Mouse (Mus musculus): ENCODE results near the gene Gclm.
"Not testable (repeated sequence)": the region's sequence is repeated elsewhere in the genome, so short reads cannot be mapped to it uniquely, and the experiment has no call there.

The Gclm gene

DNA sequence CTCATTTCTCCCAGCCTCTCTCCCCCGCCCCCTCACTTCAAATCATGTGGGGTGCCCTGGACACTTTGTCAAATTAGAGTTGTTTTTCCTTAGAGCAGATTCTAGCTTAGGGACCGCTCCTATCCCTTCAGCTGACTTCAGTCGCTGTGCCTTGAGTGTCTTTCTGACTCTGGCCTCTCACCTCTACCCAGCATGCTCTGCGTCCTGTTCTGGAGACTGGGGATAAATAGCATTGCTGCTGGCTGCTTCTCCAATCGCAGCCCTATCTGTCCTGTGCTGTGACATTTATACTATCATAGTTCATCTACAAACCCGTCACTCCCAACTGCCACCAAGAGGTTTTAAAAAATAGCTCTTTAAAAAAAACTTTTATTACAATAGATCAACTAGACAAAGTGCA is 2.5 kb upstream of the Gclm start:
- no peak for DNase-seq

DNA sequence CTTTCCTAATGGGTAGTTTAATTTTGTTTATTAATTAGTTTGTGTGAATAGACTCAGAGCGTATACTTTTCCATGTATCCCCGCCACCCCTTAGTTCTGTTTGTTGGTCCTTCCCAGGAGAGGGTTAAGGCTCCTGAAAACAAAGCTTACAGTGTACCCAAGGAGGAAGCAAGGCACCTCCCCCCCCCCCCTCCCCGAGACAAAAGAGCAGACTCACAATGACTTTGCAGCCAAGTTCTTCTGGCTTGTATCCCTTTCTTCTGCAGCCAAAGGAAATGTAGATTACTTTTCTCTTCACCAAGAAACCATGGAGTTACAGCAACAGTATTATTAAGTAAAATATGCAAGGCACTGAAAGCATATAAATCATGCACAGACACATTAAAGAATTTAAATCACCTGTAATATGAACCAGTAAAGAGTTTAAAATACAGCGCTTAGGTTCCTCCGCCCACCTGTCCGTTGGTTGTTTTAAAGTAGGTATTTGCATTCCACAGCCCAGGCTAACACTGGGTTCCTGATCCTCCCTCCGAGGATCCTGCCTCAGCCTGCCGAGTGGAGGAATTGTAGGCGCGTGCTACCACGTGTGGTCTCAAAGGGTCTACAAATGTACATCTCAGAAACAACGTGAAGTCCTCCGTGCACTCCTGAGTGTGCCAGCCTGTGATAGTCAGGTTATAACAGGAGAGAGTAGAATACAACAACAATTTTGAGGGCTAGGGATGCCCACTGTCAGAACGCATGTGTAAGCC is 1.8 kb upstream of the Gclm start:
- no peak for DNase-seq

DNA sequence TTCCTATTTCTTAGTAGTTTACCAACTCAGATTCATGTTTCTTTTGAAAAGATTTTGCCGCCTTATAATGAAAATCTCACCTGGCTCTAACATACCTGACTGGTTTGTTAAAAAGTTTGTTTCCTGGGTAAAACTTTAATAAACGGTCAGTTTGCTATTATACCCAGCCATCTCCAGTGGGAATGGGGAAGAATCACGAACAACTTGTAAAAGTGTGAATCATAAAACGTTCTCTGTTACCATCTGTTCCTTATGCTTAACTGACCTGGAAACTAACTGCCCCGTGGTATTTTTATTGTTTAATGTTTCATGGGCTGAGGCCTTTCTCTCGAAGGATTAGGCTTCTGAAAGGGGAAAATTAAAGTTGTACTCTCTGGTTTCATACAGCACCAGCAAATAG is 598 bp upstream of the Gclm start:
- no peak for DNase-seq

- peak; percentile 73 for DNase-seq
These were observed 548 bp downstream of the Gclm start for GRCm38 (mm10) chr3:122245878-122246332.

DNA sequence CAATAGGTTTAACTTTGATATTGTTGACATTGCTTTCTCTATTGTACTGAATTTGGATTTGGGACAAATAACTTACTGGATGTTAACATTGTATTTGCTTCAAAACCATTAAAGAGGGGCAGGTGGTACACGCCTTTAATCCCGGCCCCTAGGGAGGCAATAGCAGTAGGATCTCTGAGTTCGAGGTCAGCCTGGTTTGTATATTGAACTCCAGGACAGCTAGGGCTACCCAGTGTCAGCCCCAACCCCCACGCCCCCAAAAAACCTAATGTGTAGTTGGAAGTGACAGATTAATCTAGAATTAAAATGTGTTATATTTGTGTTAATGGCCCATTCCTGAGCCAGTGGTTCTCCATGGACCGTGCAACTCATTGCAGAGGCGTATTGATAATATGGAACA is 1.0 kb downstream of the Gclm start:
- no peak for DNase-seq

DNA sequence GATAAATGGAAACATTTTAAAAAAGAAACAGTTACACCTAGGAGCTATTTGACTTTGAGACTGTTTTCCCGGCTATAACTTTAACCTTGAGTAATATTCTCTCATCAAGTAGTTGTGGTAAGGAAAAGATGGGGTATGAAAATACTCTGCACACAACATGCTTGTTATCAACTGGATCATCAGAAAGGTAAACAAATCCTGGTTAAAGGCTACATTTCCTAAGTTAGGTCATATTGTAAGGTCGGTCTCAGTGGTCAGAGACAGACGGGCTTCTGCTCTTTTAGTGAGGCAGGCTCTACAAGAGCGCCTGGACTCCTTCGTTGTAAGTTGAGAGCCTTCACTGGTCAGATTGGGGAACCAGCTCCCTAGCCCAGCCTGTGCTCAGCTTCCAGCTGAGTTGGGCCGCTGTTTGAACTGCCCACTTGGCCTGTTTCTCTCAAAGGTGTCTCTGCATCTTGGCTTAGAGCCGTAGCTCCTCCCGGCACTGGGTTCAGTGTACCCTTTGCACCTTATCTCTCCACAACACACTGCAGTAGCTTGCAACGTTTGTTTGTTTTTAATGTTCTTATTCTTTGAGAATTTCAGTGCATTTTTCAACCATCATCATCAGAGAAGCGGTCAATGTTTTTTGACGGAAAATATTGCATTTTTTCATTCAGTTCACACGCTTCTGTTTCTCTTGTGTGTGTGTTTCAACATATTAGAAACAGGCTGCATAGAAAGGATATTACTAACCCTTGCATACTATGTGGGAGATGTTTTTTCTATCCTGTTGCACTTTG is 1.8 kb downstream of the Gclm start:
- peak; percentile 48 for DNase-seq

- no peak for DNase-seq
These were observed 2.4 kb downstream of the Gclm start for GRCm38 (mm10) chr3:122247768-122248100.

- no peak for DNase-seq
These were observed 7.3 kb downstream of the Gclm start for GRCm38 (mm10) chr3:122252466-122253253.

DNA sequence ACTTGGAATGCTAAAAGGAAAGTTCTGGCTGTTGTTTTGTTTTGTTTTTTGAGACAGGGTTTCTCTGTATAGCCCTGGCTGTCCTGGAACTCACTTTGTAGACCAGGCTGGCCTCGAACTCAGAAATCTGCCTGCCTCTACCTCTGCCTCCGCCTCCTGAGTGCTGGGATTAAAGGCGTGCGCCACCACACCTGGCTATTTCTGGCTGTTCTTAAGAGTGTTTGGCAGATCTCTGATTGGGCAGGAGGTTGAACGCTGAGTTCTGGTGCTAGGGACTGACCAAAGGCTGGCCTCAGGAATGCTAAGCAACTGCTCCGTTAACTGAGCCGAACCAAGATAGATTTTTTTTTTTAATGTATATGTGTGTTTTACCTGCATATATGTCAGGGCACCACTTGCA is 8.7 kb downstream of the Gclm start:
- DNase-seq, result not testable (repeated sequence)

DNA sequence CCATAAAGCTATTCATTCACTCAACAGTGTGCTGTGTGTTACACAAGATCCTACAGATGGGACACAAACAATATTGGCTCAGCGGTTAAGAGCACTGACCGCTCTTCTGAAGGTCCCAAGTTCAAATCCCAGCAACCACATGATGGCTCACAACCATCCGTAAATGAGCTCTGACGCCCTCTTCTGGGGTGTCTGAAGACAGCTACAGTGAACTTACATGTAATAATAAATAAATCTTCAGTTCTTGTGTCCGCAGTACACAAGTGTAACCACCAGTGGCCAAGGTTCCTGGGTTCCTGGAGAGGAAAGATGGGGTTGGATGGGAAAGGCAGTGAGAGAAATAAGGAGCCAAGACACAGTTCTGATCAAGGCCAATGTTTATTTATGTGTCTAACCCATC is 24.6 kb downstream of the Gclm start:
- no peak for DNase-seq

DNA sequence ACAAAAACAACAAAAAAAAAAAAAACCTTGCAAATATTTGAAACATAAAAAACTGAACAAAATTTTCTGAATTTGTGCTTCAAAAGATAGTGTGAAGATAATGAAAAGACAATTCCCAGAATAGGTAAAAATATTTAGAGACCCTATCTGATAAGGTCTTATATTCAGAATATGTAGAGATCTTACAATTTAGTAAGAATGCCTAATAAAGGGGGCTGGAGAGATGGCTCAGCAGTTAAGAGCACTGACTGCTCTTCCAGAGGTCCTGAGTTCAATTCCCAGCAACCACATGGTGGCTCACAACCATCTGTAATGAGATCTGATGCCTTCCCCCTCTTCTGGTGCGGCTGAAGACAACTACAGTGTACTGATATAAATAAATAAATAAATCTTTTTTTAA is 27.2 kb downstream of the Gclm start:
- DNase-seq, result not testable (repeated sequence)

DNA sequence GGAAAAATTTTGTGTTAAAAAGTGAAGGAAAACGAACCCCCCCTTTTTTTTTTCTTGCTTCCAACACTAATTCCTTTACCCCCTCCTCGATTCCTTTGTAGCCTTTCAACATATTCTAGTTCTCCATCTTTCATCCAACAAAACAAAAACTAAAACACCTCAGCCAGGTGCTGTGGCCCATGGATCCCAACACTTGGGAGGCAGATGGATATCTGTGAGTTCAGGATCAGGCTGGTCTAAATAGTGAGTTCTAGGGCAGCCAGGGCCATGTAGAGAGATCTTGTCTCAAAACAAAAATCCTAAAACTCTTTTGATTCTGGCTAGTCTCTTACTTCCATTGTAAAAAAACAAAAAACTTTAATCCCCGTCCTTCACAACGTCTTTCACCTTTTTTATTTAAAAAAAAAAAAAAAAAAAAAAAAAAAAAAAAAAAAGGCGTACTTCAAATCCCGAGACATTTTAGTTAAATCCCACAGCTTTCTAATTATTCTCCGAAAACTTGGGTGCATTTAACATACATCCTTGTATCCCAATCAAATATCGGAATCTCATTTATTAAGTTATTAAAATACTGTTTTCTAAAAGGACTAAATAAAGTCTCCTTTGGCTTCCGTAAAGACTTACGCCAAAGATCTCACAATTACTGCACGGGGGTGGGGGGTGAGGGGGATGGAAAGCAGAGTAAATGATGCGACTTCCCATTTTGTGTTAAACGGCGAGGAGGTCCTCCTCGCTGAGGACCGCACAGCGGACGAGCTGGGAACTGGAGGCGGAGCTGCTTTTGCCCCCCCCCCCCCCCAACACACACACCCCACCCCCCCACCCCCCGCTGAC is 28.3 kb downstream of the Gclm start:
- no peak for DNase-seq

DNA sequence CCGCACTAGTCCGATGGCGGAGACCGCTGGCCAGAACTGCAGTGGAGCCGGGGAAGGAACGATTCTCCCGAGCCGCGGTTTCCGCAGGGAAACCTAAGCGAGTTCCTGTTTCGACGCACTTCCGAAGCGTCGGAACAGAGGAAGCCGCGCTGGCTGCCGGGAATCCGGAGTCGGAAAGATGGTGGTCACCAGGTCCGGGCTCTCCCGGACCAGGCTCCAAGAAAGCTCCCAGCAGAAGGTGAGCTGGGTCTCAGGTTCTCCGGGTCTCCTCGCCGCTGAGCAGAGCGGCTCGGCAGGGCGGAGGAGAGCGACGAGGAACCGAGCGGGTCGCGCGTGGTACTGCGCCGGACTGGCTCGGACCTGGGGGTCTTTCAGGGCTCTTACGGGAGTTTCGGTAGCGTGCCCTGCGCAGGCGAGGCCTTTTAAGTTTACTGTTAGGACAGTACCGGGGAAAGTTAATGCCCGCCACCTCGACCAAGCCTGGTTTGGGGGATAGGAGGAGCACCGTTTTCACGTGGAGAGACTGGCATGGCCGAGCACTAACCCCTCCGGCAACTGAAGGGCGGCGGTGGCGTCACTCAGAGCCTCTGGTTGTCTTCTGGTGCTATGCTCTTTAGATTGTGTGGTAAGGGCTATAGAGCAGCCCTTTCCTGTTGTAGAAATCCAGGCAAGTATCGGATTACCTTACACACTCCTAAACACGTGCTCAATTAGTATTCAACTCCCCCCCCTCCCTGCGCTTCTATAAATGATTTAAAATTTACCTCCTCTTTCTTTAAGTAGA is 29.1 kb downstream of the Gclm start, which contains the start of gene Dnttip2:
Gene Dnttip2, plus strand, starts transcription at position 148 of the 784 bp plus-strand sequence.
- peak; percentile 95 for DNase-seq

DNA sequence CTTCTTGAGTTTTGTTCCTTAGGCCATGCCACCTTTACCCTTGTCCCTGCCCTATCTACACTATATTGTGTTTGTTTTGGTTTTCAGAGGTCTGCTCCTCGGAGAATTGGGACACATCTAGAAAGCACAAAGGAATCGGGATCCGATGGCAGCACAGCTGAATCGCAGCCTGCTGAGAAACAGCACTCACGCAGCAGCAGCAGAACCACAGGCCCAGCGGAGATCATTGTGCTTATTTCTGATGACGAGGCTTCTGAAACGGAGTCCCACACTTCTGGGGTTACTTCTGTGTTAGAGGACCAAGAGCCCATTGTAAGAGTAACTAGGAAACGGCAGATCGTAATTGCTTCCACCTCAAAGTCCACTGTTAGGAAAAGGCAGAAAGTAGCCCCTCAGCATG is 29.8 kb downstream of the Gclm start:
- no peak for DNase-seq

- DNase-seq, result no peak
These were observed 41.8 kb downstream of the Gclm start for GRCm38 (mm10) chr3:122287195-122287594.

DNA sequence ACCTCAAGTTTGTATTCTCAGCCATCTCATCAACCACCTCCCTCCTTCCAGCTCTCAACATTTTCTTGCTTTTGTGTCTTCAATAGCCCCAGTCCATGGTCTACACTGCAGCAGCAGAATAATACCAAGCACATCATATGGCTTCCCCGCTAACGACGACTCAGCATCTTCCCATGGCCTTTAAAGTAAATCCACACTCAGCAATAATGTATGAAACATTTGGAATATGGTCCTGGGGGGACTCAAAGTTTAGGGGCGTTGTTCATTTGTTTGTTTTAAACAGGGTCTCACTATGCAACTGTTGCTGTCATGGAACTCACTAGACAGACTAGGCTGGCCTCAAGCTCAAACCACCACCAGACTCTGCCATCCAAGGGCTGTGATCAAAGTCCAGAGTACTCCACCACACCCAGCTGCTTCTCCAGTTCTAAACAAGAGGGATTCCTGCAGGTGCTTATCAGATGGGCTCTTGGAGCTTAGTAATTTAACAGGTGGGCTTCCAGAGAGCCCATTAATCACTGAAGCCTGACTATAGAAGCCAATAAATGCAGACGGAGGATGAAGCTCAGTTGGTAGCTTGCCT is 43.3 kb downstream of the Gclm start:
- no peak for DNase-seq

GRCm38 (mm10) chr3:122289344-122289743 is 44.0 kb downstream of the Gclm start:
- DNase-seq, result not testable (repeated sequence)

DNA sequence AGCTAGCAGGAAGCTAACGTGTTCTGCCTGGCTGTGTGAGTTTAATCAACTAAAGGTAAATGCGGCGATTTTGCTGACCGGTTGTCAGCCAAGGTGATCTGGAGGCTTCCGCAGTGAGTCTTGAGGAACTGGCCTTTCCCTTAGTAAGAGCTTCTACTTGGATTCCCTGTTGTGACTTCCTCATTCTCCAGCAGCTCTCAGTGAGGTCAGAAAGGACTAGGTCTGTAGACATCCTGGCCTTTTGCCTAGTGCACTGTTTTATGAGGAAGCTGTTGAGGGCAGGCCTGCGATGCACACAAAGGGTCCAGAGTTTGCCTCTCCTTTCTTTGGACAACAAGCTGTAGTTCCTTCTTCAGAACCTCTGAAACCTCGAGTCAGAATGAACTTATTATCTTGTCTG is 45.3 kb downstream of the Gclm start:
- DNase-seq, result peak; percentile 34

- DNase-seq, result no peak
These were observed 46.5 kb downstream of the Gclm start for GRCm38 (mm10) chr3:122291828-122292227.

DNA sequence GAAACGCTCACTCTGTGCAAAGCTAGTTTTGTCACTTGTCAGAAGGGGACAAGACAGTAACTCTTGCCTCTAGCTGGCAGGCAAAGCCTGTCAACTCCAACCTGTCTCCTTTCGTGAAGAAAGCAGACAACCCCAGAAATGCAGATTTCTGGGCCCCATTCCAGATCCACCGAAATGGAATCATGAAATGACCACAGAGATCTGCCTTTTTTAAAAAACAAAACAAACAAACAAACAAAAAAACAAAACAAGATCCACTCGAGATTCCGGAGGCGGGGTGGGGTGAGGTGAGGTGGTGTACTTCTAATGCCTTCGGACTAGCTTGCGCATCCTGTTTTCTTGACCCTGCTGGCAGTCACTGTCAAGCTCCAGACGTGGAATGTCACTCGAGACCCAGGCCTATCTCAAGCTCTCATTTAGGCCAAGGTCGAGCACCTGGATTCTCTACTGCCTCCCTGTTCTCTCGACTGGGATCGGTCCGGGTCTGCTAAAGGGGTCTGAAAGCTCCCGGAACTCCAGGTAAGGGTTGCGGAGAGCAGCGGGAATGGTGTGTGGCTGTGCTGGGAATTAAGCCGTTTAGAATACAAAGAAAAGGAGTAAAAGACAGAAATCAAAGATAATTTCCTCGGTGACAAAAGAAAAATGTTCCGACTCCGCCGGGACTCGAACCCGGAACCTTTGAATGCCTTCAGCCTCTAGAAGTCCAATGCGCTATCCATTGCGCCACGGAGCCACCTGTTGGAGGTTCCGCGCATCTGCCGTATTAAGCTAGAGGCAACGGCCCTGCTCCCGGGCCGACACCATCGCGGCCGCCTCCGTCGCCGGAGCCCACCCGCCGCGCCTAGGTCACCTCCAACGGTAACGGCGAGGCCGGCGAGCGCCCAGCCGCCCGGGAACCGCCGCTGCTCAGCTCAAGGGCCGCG is 47.2 kb downstream of the Gclm start:
- DNase-seq, result peak; percentile 95

Measured in kidney, postnatal 14 days (tissue).